ENCODE assay signal across 26 mouse cellular contexts in the genomic region with DNA sequence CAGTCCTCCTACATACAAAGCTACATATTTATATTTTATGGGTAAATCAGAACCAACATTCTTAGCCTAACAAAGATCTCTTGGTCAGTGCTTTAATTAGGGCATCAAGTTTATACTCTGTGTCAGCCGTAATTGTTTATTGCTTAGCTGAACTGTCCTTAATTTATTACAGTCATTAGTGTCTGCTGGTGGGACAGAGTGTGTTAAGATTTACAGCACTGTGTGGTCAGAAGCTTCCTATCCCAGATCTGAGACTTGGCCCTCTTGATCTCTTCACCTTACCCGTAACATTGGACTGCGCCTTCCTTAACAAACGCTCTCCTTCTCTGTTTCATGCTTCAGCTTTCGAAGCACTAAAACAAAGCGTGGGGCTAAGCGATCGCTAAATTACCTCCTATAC.
"Had no signal": no experiment of that assay in that cellular context is flagged by ENCODE, and none has a peak within 500 bp of the region (broad histone marks: within the 10 kb centered on the region; RNA-seq: fewer than 3 reads in every experiment).

No protein-coding gene starts in this region.

- H3K4me2 ChIP-seq: heart, embryonic 12.5 days; hindbrain, embryonic 12.5 days; hindbrain, embryonic 14.5 days; intestine, embryonic 15.5 days; limb, embryonic 12.5 days; liver, embryonic 11.5 days; liver, embryonic 13.5 days; liver, embryonic 15.5 days had no signal

- H3K4me1 ChIP-seq: hindbrain, embryonic 10.5 days; hindbrain, embryonic 12.5 days; intestine, embryonic 15.5 days; limb, embryonic 12.5 days; liver, embryonic 13.5 days; liver, embryonic 15.5 days had no signal

- H3K9ac ChIP-seq: heart, embryonic 12.5 days; hindbrain, embryonic 12.5 days; hindbrain, embryonic 14.5 days; intestine, embryonic 15.5 days; limb, embryonic 12.5 days; liver, embryonic 13.5 days; liver, embryonic 15.5 days; liver, postnatal 0 days had no signal

- H3K27me3 ChIP-seq: heart, embryonic 12.5 days; hindbrain, embryonic 12.5 days; intestine, embryonic 15.5 days; limb, embryonic 12.5 days; liver, embryonic 13.5 days; liver, embryonic 15.5 days had no signal

- H3K4me3 ChIP-seq: gastrocnemius, adult 2 months; heart, embryonic 10.5 days; heart, embryonic 12.5 days; hindbrain, embryonic 10.5 days; hindbrain, embryonic 12.5 days; intestine, embryonic 15.5 days; layer of hippocampus, adult 2 months; left cerebral cortex, adult 2 months; limb, embryonic 10.5 days; limb, embryonic 12.5 days; liver, embryonic 13.5 days; liver, embryonic 15.5 days had no signal

- ATAC-seq: hindbrain, embryonic 16.5 days; inflammation-experienced regulatory T-cells, adult 6 months; intestine, embryonic 15.5 days; intestine, postnatal 0 days; liver, postnatal 0 days had no signal

- H3K36me3 ChIP-seq: heart, embryonic 10.5 days; heart, embryonic 12.5 days; hindbrain, embryonic 10.5 days; hindbrain, embryonic 12.5 days; intestine, embryonic 15.5 days; limb, embryonic 10.5 days; limb, embryonic 12.5 days; liver, embryonic 13.5 days; liver, embryonic 15.5 days had no signal

- H3K9me3 ChIP-seq: heart, embryonic 10.5 days; heart, embryonic 12.5 days; hindbrain, embryonic 10.5 days; hindbrain, embryonic 12.5 days; intestine, embryonic 15.5 days; limb, embryonic 10.5 days; limb, embryonic 12.5 days; liver, embryonic 13.5 days; liver, embryonic 15.5 days had no signal

- DNase-seq: gastrocnemius, adult 2 months; gastrocnemius, postnatal 10 days; gastrocnemius, postnatal 25 days; heart, postnatal 10 days; heart, postnatal 4 days; kidney, adult 2 months; kidney, adult 9 months; kidney, postnatal 36 days; liver; liver, embryonic 13.5 days; liver, postnatal 0 days had no signal

- H3K27ac ChIP-seq: gastrocnemius, adult 2 months; heart, embryonic 10.5 days; hindbrain, embryonic 10.5 days; hindbrain, embryonic 12.5 days; hindbrain, embryonic 14.5 days; intestine, embryonic 15.5 days; layer of hippocampus, adult 2 months; left cerebral cortex, adult 2 months; limb, embryonic 10.5 days; limb, embryonic 12.5 days; liver, embryonic 13.5 days; liver, embryonic 15.5 days had no signal
